Mouse (Mus musculus): ENCODE measurements around the gene Zfp341. TPM values are rescaled to one million over a fixed set of nuclear protein-coding genes. Genes with fewer than 3 reads are reported as not detected.

The Zfp341 gene
- polyA plus RNA-seq, 1 experiment from 2014 or later: 1.3 TPM

- Histone ChIP-seq H3K9me3 (ENCODE audit: control insufficient read depth, low read length) (no peaks in the 10 kb centered on the region), H3K27ac (ENCODE audit: low read depth, low read length) (no peak overlapping the region), H3K27me3 (ENCODE audit: control insufficient read depth, insufficient read depth, low read length) (no peaks in the 10 kb centered on the region), H3K4me3 (ENCODE audit: low read length) (no peak overlapping the region), H3K36me3 (ENCODE audit: control insufficient read depth, insufficient read depth, low read length) (no peaks in the 10 kb centered on the region; the same call in 1 of the 2 replicates), H3K4me2 (replicated peaks; ENCODE audit: low read depth, low read length) (no peak overlapping the region), H3K4me1 (ENCODE audit: control insufficient read depth, insufficient read depth, low read length) (peaks cover 14% of the 10 kb centered on the region), H3K9ac (ENCODE audit: low read depth, low read length) (no peak overlapping the region)
- no peak for ATAC-seq (ENCODE audit: low FRiP score, low TSS enrichment)
- 66% methylated on average over 4 of the region's 4 CpGs for WGBS
Observed at GRCm38 (mm10) chr2:154674008-154674407, 60.9 kb downstream of the Zfp341 start.

- H3K36me3 ChIP-seq (ENCODE audit: control insufficient read depth, insufficient read depth, low read length): no peaks in the 10 kb centered on the region; the same call in 1 of the 2 replicates
- 69% methylated on average over 19 of the region's 19 CpGs for WGBS
Observed at GRCm38 (mm10) chr2:154676653-154677609, 63.8 kb downstream of the Zfp341 start.

GRCm38 (mm10) chr2:154677651-154678139 is 64.6 kb downstream of the Zfp341 start:
- H3K4me3 ChIP-seq (ENCODE audit: low read length): no peak overlapping the region
- H3K4me1 ChIP-seq (ENCODE audit: control insufficient read depth, insufficient read depth, low read length): peaks cover 27% of the 10 kb centered on the region
- no peak overlapping the region for H3K4me2 ChIP-seq (replicated peaks; ENCODE audit: low read depth, low read length)
- 50% methylated on average over 10 of the region's 10 CpGs for WGBS
- no peaks in the 10 kb centered on the region; the same call in 1 of the 2 replicates for H3K36me3 ChIP-seq (ENCODE audit: control insufficient read depth, insufficient read depth, low read length)
- H3K27ac ChIP-seq (ENCODE audit: low read depth, low read length): peak overlapping the region; percentile 67
- no peak overlapping the region for H3K9ac ChIP-seq (ENCODE audit: low read depth, low read length)
- H3K9me3 ChIP-seq (ENCODE audit: control insufficient read depth, low read length): no peaks in the 10 kb centered on the region
- no peaks in the 10 kb centered on the region for H3K27me3 ChIP-seq (ENCODE audit: control insufficient read depth, insufficient read depth, low read length)
- ATAC-seq (ENCODE audit: low FRiP score, low TSS enrichment): peak; percentile 54; the same call in 1 of the 2 replicates

More at GRCm38 (mm10) chr2:154676653-154677609, 63.8 kb downstream of the Zfp341 start:
- peak overlapping the region; percentile 67 for H3K27ac ChIP-seq (ENCODE audit: low read depth, low read length)
- no peaks in the 10 kb centered on the region for H3K27me3 ChIP-seq (ENCODE audit: control insufficient read depth, insufficient read depth, low read length)
- H3K4me3 ChIP-seq (ENCODE audit: low read length): no peak overlapping the region
- peak overlapping the region; percentile 15; the same call in 1 of the 2 replicates for H3K4me2 ChIP-seq (replicated peaks; ENCODE audit: low read depth, low read length)
- peaks cover 25% of the 10 kb centered on the region for H3K4me1 ChIP-seq (ENCODE audit: control insufficient read depth, insufficient read depth, low read length)
- no peak overlapping the region for H3K9ac ChIP-seq (ENCODE audit: low read depth, low read length)
- ATAC-seq (ENCODE audit: low FRiP score, low TSS enrichment): no peak; the same call in 1 of the 2 replicates
- no peaks in the 10 kb centered on the region for H3K9me3 ChIP-seq (ENCODE audit: control insufficient read depth, low read length)

GRCm38 (mm10) chr2:154678995-154679394 is 65.9 kb downstream of the Zfp341 start:
- H3K4me2 ChIP-seq (replicated peaks; ENCODE audit: low read depth, low read length): no peak overlapping the region
- WGBS: 80% methylated on average over 3 of the region's 3 CpGs

GRCm38 (mm10) chr2:154680337-154680736 is 67.2 kb downstream of the Zfp341 start:
- no peak overlapping the region for H3K9ac ChIP-seq (ENCODE audit: low read depth, low read length)
- ATAC-seq (ENCODE audit: low FRiP score, low TSS enrichment): 0 out of 2 replicates have a peak, but pooled peaks have one; percentile 13
- H3K4me2 ChIP-seq (replicated peaks; ENCODE audit: low read depth, low read length): no peak overlapping the region
- H3K9me3 ChIP-seq (ENCODE audit: control insufficient read depth, low read length): no peaks in the 10 kb centered on the region
- no peaks in the 10 kb centered on the region for H3K27me3 ChIP-seq (ENCODE audit: control insufficient read depth, insufficient read depth, low read length)
- 49% methylated on average over 2 of the region's 2 CpGs for whole genome bisulfite sequencing
- H3K4me1 ChIP-seq (ENCODE audit: control insufficient read depth, insufficient read depth, low read length): peaks cover 22% of the 10 kb centered on the region
- no peak overlapping the region for H3K27ac ChIP-seq (ENCODE audit: low read depth, low read length)
- no peak overlapping the region for H3K4me3 ChIP-seq (ENCODE audit: low read length)
- H3K36me3 ChIP-seq (ENCODE audit: control insufficient read depth, insufficient read depth, low read length): 0 out of 2 replicates have a peak, but pooled peaks cover 2% of the 10 kb centered on the region

More at GRCm38 (mm10) chr2:154678995-154679394, 65.9 kb downstream of the Zfp341 start:
- no peak overlapping the region for H3K4me3 ChIP-seq (ENCODE audit: low read length)
- H3K27me3 ChIP-seq (ENCODE audit: control insufficient read depth, insufficient read depth, low read length): no peaks in the 10 kb centered on the region
- ATAC-seq (ENCODE audit: low FRiP score, low TSS enrichment): no peak
- no peak overlapping the region for H3K27ac ChIP-seq (ENCODE audit: low read depth, low read length)
- H3K4me1 ChIP-seq (ENCODE audit: control insufficient read depth, insufficient read depth, low read length): peaks cover 27% of the 10 kb centered on the region
- H3K9me3 ChIP-seq (ENCODE audit: control insufficient read depth, low read length): no peaks in the 10 kb centered on the region
- no peaks in the 10 kb centered on the region for H3K36me3 ChIP-seq (ENCODE audit: control insufficient read depth, insufficient read depth, low read length)
- no peak overlapping the region for H3K9ac ChIP-seq (ENCODE audit: low read depth, low read length)

GRCm38 (mm10) chr2:154680941-154681340 is 67.8 kb downstream of the Zfp341 start:
- 83% methylated on average over 6 of the region's 6 CpGs for WGBS
- no peak overlapping the region for H3K27ac ChIP-seq (ENCODE audit: low read depth, low read length)

GRCm38 (mm10) chr2:154682712-154683111 is 69.6 kb downstream of the Zfp341 start:
- H3K4me1 ChIP-seq (ENCODE audit: control insufficient read depth, insufficient read depth, low read length): peaks cover 13% of the 10 kb centered on the region; the same call in 1 of the 2 replicates
- WGBS: 48% methylated on average over 1 of the region's 1 CpGs
- H3K27ac ChIP-seq (ENCODE audit: low read depth, low read length): no peak overlapping the region
- H3K27me3 ChIP-seq (ENCODE audit: control insufficient read depth, insufficient read depth, low read length): no peaks in the 10 kb centered on the region
- H3K36me3 ChIP-seq (ENCODE audit: control insufficient read depth, insufficient read depth, low read length): 0 out of 2 replicates have a peak, but pooled peaks cover 2% of the 10 kb centered on the region
- no peak overlapping the region for H3K9ac ChIP-seq (ENCODE audit: low read depth, low read length)
- no peak for ATAC-seq (ENCODE audit: low FRiP score, low TSS enrichment)
- H3K9me3 ChIP-seq (ENCODE audit: control insufficient read depth, low read length): no peaks in the 10 kb centered on the region
- H3K4me3 ChIP-seq (ENCODE audit: low read length): no peak overlapping the region
- no peak overlapping the region for H3K4me2 ChIP-seq (replicated peaks; ENCODE audit: low read depth, low read length)

More at GRCm38 (mm10) chr2:154680941-154681340, 67.8 kb downstream of the Zfp341 start:
- Histone ChIP-seq H3K4me3 (ENCODE audit: low read length) (no peak overlapping the region), H3K9ac (ENCODE audit: low read depth, low read length) (no peak overlapping the region), H3K27me3 (ENCODE audit: control insufficient read depth, insufficient read depth, low read length) (no peaks in the 10 kb centered on the region), H3K4me2 (replicated peaks; ENCODE audit: low read depth, low read length) (no peak overlapping the region), H3K4me1 (ENCODE audit: control insufficient read depth, insufficient read depth, low read length) (peaks cover 22% of the 10 kb centered on the region), H3K9me3 (ENCODE audit: control insufficient read depth, low read length) (no peaks in the 10 kb centered on the region), H3K36me3 (ENCODE audit: control insufficient read depth, insufficient read depth, low read length) (0 out of 2 replicates have a peak, but pooled peaks cover 2% of the 10 kb centered on the region)
- no peak for ATAC-seq (ENCODE audit: low FRiP score, low TSS enrichment)

GRCm38 (mm10) chr2:154684901-154685470 is 71.9 kb downstream of the Zfp341 start:
- 95% methylated on average over 7 of the region's 7 CpGs for WGBS
- H3K9ac ChIP-seq (ENCODE audit: low read depth, low read length): no peak overlapping the region
- no peak overlapping the region for H3K27ac ChIP-seq (ENCODE audit: low read depth, low read length)
- H3K36me3 ChIP-seq (ENCODE audit: control insufficient read depth, insufficient read depth, low read length): peaks cover 9% of the 10 kb centered on the region; the same call in 1 of the 2 replicates
- no peaks in the 10 kb centered on the region for H3K9me3 ChIP-seq (ENCODE audit: control insufficient read depth, low read length)
- no peaks in the 10 kb centered on the region for H3K27me3 ChIP-seq (ENCODE audit: control insufficient read depth, insufficient read depth, low read length)
- 0 out of 2 replicates have a peak, but pooled peaks cover 13% of the 10 kb centered on the region for H3K4me1 ChIP-seq (ENCODE audit: control insufficient read depth, insufficient read depth, low read length)
- ATAC-seq (ENCODE audit: low FRiP score, low TSS enrichment): no peak
- H3K4me2 ChIP-seq (replicated peaks; ENCODE audit: low read depth, low read length): no peak overlapping the region
- H3K4me3 ChIP-seq (ENCODE audit: low read length): no peak overlapping the region
